Mouse (Mus musculus) hindbrain, embryonic 12.5 days (tissue): Measurements from ENCODE around the gene Myl12a. TPM values are rescaled to one million over a fixed set of nuclear protein-coding genes. Genes with fewer than 3 reads are reported as not detected.

ENCODE experiments used
- ATAC-seq: fragments of 200-750 bp; cut with Nextera tagmentation; 2 replicates; pipeline ENCODE4 v1.8.0; 2017; ENCODE audit warnings: moderate TSS enrichment; ENCODE audit not compliant: low FRiP score
- H3K27ac ChIP-seq: fragments of 300-500 bp; sonication (generic); 2 replicates; pipeline ENCODE4 v1.5.1; 2016; ENCODE audit warnings: mild to moderate bottlenecking
- H3K27me3 ChIP-seq: fragments of 300-500 bp; sonication (generic); 2 replicates; pipeline ENCODE4 v1.6.1; 2016; ENCODE audit warnings: mild to moderate bottlenecking
- H3K36me3 ChIP-seq: fragments of 300-500 bp; sonication (generic); 2 replicates; pipeline ENCODE4 v1.6.1; 2016; ENCODE audit warnings: mild to moderate bottlenecking
- H3K4me1 ChIP-seq: fragments of 300-500 bp; sonication (generic); 2 replicates; pipeline ENCODE4 v1.6.1; 2016
- H3K4me2 ChIP-seq: fragments of 300-500 bp; sonication (generic); replicated peaks from 2 replicates; pipeline ENCODE4 v1.6.1; 2016; ENCODE audit warnings: mild to moderate bottlenecking
- H3K4me3 ChIP-seq: fragments of 300-500 bp; sonication (generic); 2 replicates; pipeline ENCODE4 v1.5.1; 2016; ENCODE audit warnings: mild to moderate bottlenecking
- H3K9ac ChIP-seq: fragments of 300-500 bp; sonication (generic); 2 replicates; pipeline ENCODE4 v1.6.1; 2016; ENCODE audit warnings: mild to moderate bottlenecking, moderate library complexity
- H3K9me3 ChIP-seq: fragments of 300-500 bp; sonication (generic); replicated peaks from 2 replicates; pipeline ENCODE4 v1.6.1; 2016; ENCODE audit warnings: mild to moderate bottlenecking
- WGBS: fragments of 180-500 bp; shearing (Covaris S2); methylation state at CpG from one replicate; pipeline ENCODE4 v1.1.7; 2016; 5-methylcytosine and 5-hydroxymethylcytosine counted together
- polyA plus RNA-seq: library from polyadenylated mRNA; unstranded; fragments of >200 nt; fragmentation: Nextera tagmentation; extraction: Ambion mirVana; gene quantifications from 2 replicates; pipeline ENCODE4 v1.2.1, GENCODE M21; 2016

Myl12a gene
- polyA plus RNA-seq, 1 experiment from 2014 or later, result 351 TPM

GRCm38 (mm10) chr17:71024071-71024470, 21.4 kb upstream of the Myl12a start:
- no peaks in the 10 kb centered on the region for H3K36me3 ChIP-seq
- WGBS, result 91% methylated on average over 10 of the region's 10 CpGs
- no peak for ATAC-seq
- H3K27me3 ChIP-seq, result no peaks in the 10 kb centered on the region
- H3K27ac ChIP-seq, result no peak overlapping the region
- no peaks in the 10 kb centered on the region for H3K9me3 ChIP-seq
- peaks cover 2% of the 10 kb centered on the region; the same call in 1 of the 2 replicates for H3K4me1 ChIP-seq
- no peak overlapping the region for H3K4me3 ChIP-seq
- H3K9ac ChIP-seq, result no peak overlapping the region
- H3K4me2 ChIP-seq, result no peak overlapping the region

- Histone ChIP-seq H3K4me1 (peaks cover 2% of the 10 kb centered on the region; the same call in 1 of the 2 replicates), H3K27ac (no peak overlapping the region), H3K27me3 (no peaks in the 10 kb centered on the region), H3K9me3 (no peaks in the 10 kb centered on the region), H3K4me3 (no peak overlapping the region), H3K9ac (no peak overlapping the region), H3K4me2 (no peak overlapping the region), H3K36me3 (no peaks in the 10 kb centered on the region)
- ATAC-seq, result no peak
- WGBS, result 87% methylated on average over 13 of the region's 13 CpGs
Measured at GRCm38 (mm10) chr17:71022841-71023240, 20.2 kb upstream of the Myl12a start.

- Histone ChIP-seq H3K4me2 (no peak overlapping the region), H3K27ac (no peak overlapping the region), H3K9ac (no peak overlapping the region), H3K9me3 (no peaks in the 10 kb centered on the region), H3K36me3 (no peaks in the 10 kb centered on the region), H3K27me3 (no peaks in the 10 kb centered on the region), H3K4me3 (no peak overlapping the region), H3K4me1 (peaks cover 2% of the 10 kb centered on the region; the same call in 1 of the 2 replicates)
- 67% methylated on average over 9 of the region's 9 CpGs for WGBS
- ATAC-seq, result no peak
Measured at GRCm38 (mm10) chr17:71019860-71020259, 17.2 kb upstream of the Myl12a start.

- 47% methylated on average over 6 of the region's 6 CpGs for WGBS
- H3K9ac ChIP-seq, result no peak overlapping the region
Measured at GRCm38 (mm10) chr17:71019309-71019655, 16.6 kb upstream of the Myl12a start.

GRCm38 (mm10) chr17:71018616-71019308, 16.1 kb upstream of the Myl12a start:
- ATAC-seq, result no peak
- Histone ChIP-seq H3K27ac (no peak overlapping the region), H3K4me1 (peaks cover 2% of the 10 kb centered on the region; the same call in 1 of the 2 replicates), H3K4me3 (no peak overlapping the region), H3K4me2 (no peak overlapping the region), H3K27me3 (no peaks in the 10 kb centered on the region), H3K9me3 (no peaks in the 10 kb centered on the region), H3K9ac (no peak overlapping the region), H3K36me3 (no peaks in the 10 kb centered on the region)
- 85% methylated on average over 15 of the region's 15 CpGs for WGBS

More at GRCm38 (mm10) chr17:71019309-71019655, 16.6 kb upstream of the Myl12a start:
- no peak for ATAC-seq
- Histone ChIP-seq H3K9me3 (no peaks in the 10 kb centered on the region), H3K4me3 (no peak overlapping the region), H3K4me2 (no peak overlapping the region), H3K36me3 (no peaks in the 10 kb centered on the region), H3K27ac (no peak overlapping the region), H3K4me1 (peaks cover 2% of the 10 kb centered on the region; the same call in 1 of the 2 replicates), H3K27me3 (no peaks in the 10 kb centered on the region)

- Histone ChIP-seq H3K27me3 (no peaks in the 10 kb centered on the region), H3K4me2 (no peak overlapping the region), H3K36me3 (no peaks in the 10 kb centered on the region), H3K9me3 (no peaks in the 10 kb centered on the region), H3K4me3 (no peak overlapping the region), H3K27ac (no peak overlapping the region), H3K4me1 (peaks cover 2% of the 10 kb centered on the region; the same call in 1 of the 2 replicates), H3K9ac (no peak overlapping the region)
- 98% methylated on average over 3 of the region's 3 CpGs for WGBS
- ATAC-seq, result no peak
Measured at GRCm38 (mm10) chr17:71018151-71018550, 15.5 kb upstream of the Myl12a start.

GRCm38 (mm10) chr17:71017457-71017998, 14.8 kb upstream of the Myl12a start:
- WGBS, result 94% methylated on average over 4 of the region's 4 CpGs
- Histone ChIP-seq H3K27me3 (no peaks in the 10 kb centered on the region), H3K4me1 (peaks cover 2% of the 10 kb centered on the region; the same call in 1 of the 2 replicates), H3K36me3 (no peaks in the 10 kb centered on the region), H3K4me2 (no peak overlapping the region), H3K9me3 (no peaks in the 10 kb centered on the region), H3K27ac (no peak overlapping the region), H3K9ac (no peak overlapping the region), H3K4me3 (no peak overlapping the region)
- no peak for ATAC-seq

- Histone ChIP-seq H3K4me3 (no peak overlapping the region), H3K4me1 (peaks cover 2% of the 10 kb centered on the region; the same call in 1 of the 2 replicates), H3K27me3 (no peaks in the 10 kb centered on the region), H3K36me3 (no peaks in the 10 kb centered on the region), H3K27ac (no peak overlapping the region), H3K9me3 (no peaks in the 10 kb centered on the region), H3K4me2 (no peak overlapping the region), H3K9ac (no peak overlapping the region)
- no peak for ATAC-seq
- WGBS, result 40% methylated on average over 5 of the region's 5 CpGs
Measured at GRCm38 (mm10) chr17:71014911-71015310, 12.2 kb upstream of the Myl12a start.

- Histone ChIP-seq H3K27me3 (no peaks in the 10 kb centered on the region), H3K4me2 (no peak overlapping the region), H3K4me1 (no peaks in the 10 kb centered on the region), H3K4me3 (no peak overlapping the region), H3K36me3 (no peaks in the 10 kb centered on the region), H3K9ac (no peak overlapping the region), H3K27ac (no peak overlapping the region), H3K9me3 (no peaks in the 10 kb centered on the region)
- 94% methylated on average over 6 of the region's 6 CpGs for WGBS
- ATAC-seq, result no peak
Measured at GRCm38 (mm10) chr17:71013105-71013504, 10.4 kb upstream of the Myl12a start.

- Histone ChIP-seq H3K9ac (no peak overlapping the region), H3K4me2 (no peak overlapping the region), H3K36me3 (no peaks in the 10 kb centered on the region), H3K4me3 (no peak overlapping the region), H3K4me1 (no peaks in the 10 kb centered on the region), H3K27me3 (no peaks in the 10 kb centered on the region), H3K9me3 (no peaks in the 10 kb centered on the region), H3K27ac (no peak overlapping the region)
- ATAC-seq, result no peak
- WGBS, result 88% methylated on average over 9 of the region's 9 CpGs
Measured at GRCm38 (mm10) chr17:71011931-71012662, 9.4 kb upstream of the Myl12a start.

- Histone ChIP-seq H3K27ac (no peak overlapping the region), H3K4me1 (no peaks in the 10 kb centered on the region), H3K4me3 (no peak overlapping the region), H3K4me2 (no peak overlapping the region), H3K27me3 (no peaks in the 10 kb centered on the region), H3K36me3 (no peaks in the 10 kb centered on the region), H3K9ac (no peak overlapping the region), H3K9me3 (no peaks in the 10 kb centered on the region)
- no peak for ATAC-seq
- 54% methylated on average over 7 of the region's 7 CpGs for WGBS
Measured at GRCm38 (mm10) chr17:71010646-71011242, 8.1 kb upstream of the Myl12a start.

- Histone ChIP-seq H3K27ac (no peak overlapping the region), H3K27me3 (no peaks in the 10 kb centered on the region), H3K36me3 (no peaks in the 10 kb centered on the region), H3K4me1 (no peaks in the 10 kb centered on the region), H3K4me3 (no peak overlapping the region), H3K9me3 (no peaks in the 10 kb centered on the region), H3K9ac (no peak overlapping the region), H3K4me2 (no peak overlapping the region)
- WGBS, result 72% methylated on average over 1 of the region's 1 CpGs
- ATAC-seq, result no peak
Measured at GRCm38 (mm10) chr17:71009751-71010150, 7.1 kb upstream of the Myl12a start.
